Mouse (Mus musculus) B cell, adult (primary cell): ENCODE measurements around the gene Hoxa9. TPM values are rescaled to one million over a fixed set of nuclear protein-coding genes. Genes with fewer than 3 reads are reported as not detected.

Experiments
- total RNA-seq: library from RNA; stranded (reverse); gene quantifications from 4 replicates; pipeline ENCODE4 v1.2.4, GENCODE M21; 2023; ENCODE audit not compliant: inconsistent age

Hoxa9 gene
- not detected in 4 replicates for total RNA-seq

GRCm38 (mm10) chr6:52230516-52231165 is at the start of gene Hoxa9:
Gene Hoxa9 (minus strand): TSS chr6:52231089.

GRCm38 (mm10) chr6:52260654-52261575 is 30.0 kb upstream of the Hoxa9 start, which contains the start of gene Hoxa13:
Gene Hoxa13 (minus strand): TSS chr6:52260880.

GRCm38 (mm10) chr6:52245757-52246142 is 14.9 kb upstream of the Hoxa9 start, which contains the start of gene Hoxa11:
Gene Hoxa11 (minus strand): TSS chr6:52245810.

GRCm38 (mm10) chr6:52240389-52241000 is 9.6 kb upstream of the Hoxa9 start, which contains the start of gene Hoxa10:
Gene Hoxa10 (minus strand): TSS chr6:52240854.

GRCm38 (mm10) chr6:52221337-52221992 is 9.4 kb downstream of the Hoxa9 start, which contains the start of gene Hoxa7:
Gene Hoxa7 (minus strand): TSS chr6:52221854.

GRCm38 (mm10) chr6:52213119-52213986 is 17.5 kb downstream of the Hoxa9 start, which contains the start of the genes Hoxa3 and Gm28308:
Gene Hoxa3 (minus strand): TSS chr6:52213336.
Gene Gm28308 (minus strand): TSS chr6:52213339.

GRCm38 (mm10) chr6:52208072-52208867 is 22.6 kb downstream of the Hoxa9 start, which contains the start of gene Hoxa6:
Gene Hoxa6 (minus strand): TSS chr6:52208722.

GRCm38 (mm10) chr6:52204050-52204752 is 26.7 kb downstream of the Hoxa9 start, which contains the start of gene Hoxa5:
Gene Hoxa5 (minus strand): TSS chr6:52204587.

GRCm38 (mm10) chr6:52190906-52191810 is 39.7 kb downstream of the Hoxa9 start, which contains the start of gene Hoxa4:
Gene Hoxa4 (minus strand): TSS chr6:52191753.

GRCm38 (mm10) chr6:52177061-52177735 is 53.7 kb downstream of the Hoxa9 start, which contains the start of gene 5730596B20Rik:
Gene 5730596B20Rik (plus strand): TSS chr6:52177498.

Other genes starting within 250 kb of the Hoxa9 start
- 40.7 to 48.9 TPM (median 44.1 TPM) in 4 replicates for gene Skap2, start 218.5 kb downstream of the Hoxa9 start, total RNA-seq
- not detected in 4 replicates for gene Hoxa1, start 72.8 kb downstream of the Hoxa9 start, total RNA-seq
- not detected in 4 replicates for gene Hoxa2, start 66.3 kb downstream of the Hoxa9 start, total RNA-seq
- gene 5730596B20Rik, start 53.6 kb downstream of the Hoxa9 start, total RNA-seq = not detected in 4 replicates
- gene Hoxa4, start 39.3 kb downstream of the Hoxa9 start, total RNA-seq = not detected in 4 replicates
- not detected in 4 replicates for gene Hoxa5, start 26.5 kb downstream of the Hoxa9 start, total RNA-seq
- 0.64 TPM in 1 of 4 replicates, not detected in the others for gene Hoxa6, start 22.4 kb downstream of the Hoxa9 start, total RNA-seq
- 0.18 TPM in 1 of 4 replicates, not detected in the others for gene Hoxa3, start 17.8 kb downstream of the Hoxa9 start, total RNA-seq
- not detected in 4 replicates for gene Gm28308, start 17.8 kb downstream of the Hoxa9 start, total RNA-seq
- not detected in 4 replicates for gene Hoxa7, start 9.2 kb downstream of the Hoxa9 start, total RNA-seq
- not detected in 4 replicates for gene Hoxa10, start 9.8 kb upstream of the Hoxa9 start, total RNA-seq
- not detected in 4 replicates for gene Hoxa11, start 14.7 kb upstream of the Hoxa9 start, total RNA-seq
- gene Hoxa13, start 29.8 kb upstream of the Hoxa9 start, total RNA-seq = not detected in 4 replicates
- not detected in 4 replicates for gene Evx1, start 82.4 kb upstream of the Hoxa9 start, total RNA-seq